Mouse (Mus musculus): ENCODE results near the gene Ak1. TPM values are rescaled to one million over a fixed set of nuclear protein-coding genes. Genes with fewer than 3 reads are reported as not detected.

The Ak1 gene
- polyA plus RNA-seq, 1 experiment from 2014 or later, result 60.6 TPM

DNA sequence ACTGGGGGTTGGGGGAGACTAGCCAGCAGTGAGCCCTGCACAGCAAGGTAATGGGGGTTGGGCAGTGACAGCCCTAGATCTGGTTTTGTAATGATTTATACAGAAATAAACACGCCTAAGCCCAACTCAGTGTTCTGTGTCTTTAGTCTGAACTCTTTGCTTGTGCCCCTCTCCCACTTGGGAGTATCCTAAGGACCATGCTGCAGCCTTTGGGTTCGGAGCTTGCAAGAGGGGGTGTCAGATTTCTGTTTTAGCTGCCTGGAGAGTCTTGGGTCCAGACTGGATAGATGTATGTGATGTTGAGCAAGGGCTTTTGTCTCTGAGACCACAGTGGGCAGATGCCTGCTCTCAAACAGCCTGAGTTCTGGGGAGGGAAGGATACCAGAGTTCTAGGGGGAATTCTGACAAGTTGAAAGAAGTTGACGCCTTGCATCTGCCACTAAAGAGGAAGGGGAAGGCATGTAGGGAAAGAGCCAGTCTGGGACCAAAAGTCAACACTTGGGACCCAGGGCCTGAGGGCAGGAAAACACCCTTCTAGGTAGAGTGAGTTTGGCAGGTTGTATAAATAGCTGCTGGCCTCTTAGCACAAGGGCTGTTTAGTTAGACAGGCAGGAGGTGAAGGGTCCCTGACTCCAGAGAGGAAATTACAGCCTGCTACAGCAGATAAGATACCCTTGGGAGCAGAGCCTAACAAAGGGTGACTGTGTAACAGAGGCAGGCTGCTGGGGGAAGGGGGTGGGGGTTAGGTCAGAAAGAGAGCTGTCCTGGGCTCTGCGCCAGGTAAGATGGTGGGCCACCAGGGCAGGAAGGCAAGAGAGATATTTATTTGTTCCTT is 659 bp upstream of the Ak1 start:
- WGBS, result 4% methylated on average over 4 of the region's 4 CpGs
- H3K36me3 ChIP-seq, result peaks cover 15% of the 10 kb centered on the region
- no peak overlapping the region for H3K4me3 ChIP-seq
- H3K27me3 ChIP-seq, result no peaks in the 10 kb centered on the region
- H3K4me1 ChIP-seq, result peaks cover 61% of the 10 kb centered on the region
- no peaks in the 10 kb centered on the region for H3K9me3 ChIP-seq
- H3K4me2 ChIP-seq, result peak overlapping the region; percentile 17
- H3K9ac ChIP-seq, result no peak overlapping the region
- peak; percentile 73 for ATAC-seq (ENCODE audit: borderline replicate concordance, extremely low read depth, low FRiP score, low TSS enrichment)
- peak overlapping the region; percentile 89 for H3K27ac ChIP-seq

DNA sequence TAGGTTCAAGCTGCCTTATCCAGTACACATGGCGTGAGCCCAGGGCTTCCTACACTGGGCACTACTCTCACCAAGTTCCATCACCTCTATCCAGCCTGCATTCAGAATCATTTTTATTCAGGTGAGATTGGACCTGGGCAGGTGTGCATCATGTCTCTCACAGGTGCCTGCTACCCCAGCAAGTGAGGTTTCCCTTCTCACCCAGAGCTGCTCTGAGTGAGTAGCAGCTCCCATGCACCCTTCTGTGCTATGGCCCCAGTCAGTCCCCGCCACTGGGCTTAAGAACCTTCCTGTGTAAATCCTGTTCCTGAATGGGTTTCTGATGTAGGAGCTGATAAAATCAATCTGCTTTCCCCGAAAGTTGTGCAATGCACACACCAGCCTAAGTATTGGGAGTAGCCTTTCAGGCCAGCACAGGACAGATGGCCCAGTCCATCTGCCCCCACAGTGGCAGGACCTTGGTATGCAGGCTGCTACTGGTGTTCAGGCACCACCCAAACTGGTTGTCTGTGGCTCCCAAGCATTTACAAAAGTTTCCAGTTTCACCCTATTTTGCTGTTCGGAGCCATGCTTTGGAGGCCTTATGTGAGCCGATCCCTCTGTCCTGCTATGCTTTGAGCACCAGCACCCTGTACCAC is 2.7 kb downstream of the Ak1 start:
- peaks cover 84% of the 10 kb centered on the region for H3K4me1 ChIP-seq
- no peak overlapping the region for H3K9ac ChIP-seq
- no peak for ATAC-seq (ENCODE audit: borderline replicate concordance, extremely low read depth, low FRiP score, low TSS enrichment)
- H3K36me3 ChIP-seq, result no peaks in the 10 kb centered on the region
- no peak overlapping the region for H3K4me2 ChIP-seq
- H3K9me3 ChIP-seq, result no peaks in the 10 kb centered on the region
- no peaks in the 10 kb centered on the region for H3K27me3 ChIP-seq
- no peak overlapping the region for H3K4me3 ChIP-seq
- 61% methylated on average over 5 of the region's 5 CpGs for WGBS
- peak overlapping the region; percentile 79 for H3K27ac ChIP-seq

DNA sequence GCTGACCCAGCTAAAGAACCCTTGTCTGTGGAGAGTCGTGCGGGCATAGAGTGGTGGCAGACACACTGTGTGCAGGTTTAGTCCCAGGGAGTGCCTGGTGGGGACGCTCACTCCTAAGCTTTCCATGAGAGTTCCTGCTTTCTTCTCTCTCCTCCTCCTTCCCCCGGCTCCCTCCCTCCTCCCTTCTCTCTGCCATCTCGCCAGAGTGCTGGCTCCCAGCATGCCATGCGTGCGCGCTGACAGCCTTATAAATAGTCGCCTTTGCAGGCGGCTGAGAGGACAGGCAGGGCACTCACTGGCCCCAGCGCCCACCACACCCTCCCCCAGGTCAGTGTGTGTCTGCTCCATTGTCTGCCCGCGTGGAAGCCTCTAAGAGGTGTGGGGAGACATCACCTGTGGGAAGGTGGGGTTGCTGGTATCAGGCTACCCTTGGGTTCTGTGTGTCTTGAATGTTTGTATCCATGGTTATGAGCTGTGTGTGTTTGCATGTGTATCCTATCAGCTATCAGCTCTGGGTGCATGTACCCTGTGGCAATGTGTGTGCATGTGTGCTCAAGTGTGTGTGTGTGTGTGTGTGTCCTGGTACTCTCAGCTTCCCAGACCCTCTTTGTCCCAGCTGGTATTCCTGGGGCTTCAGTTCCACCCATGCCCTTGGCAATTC is 3.8 kb downstream of the Ak1 start:
- peak overlapping the region; percentile 48 for H3K4me2 ChIP-seq
- peaks cover 78% of the 10 kb centered on the region for H3K4me1 ChIP-seq
- no peaks in the 10 kb centered on the region for H3K36me3 ChIP-seq
- H3K27ac ChIP-seq, result peak overlapping the region; percentile 79
- no peaks in the 10 kb centered on the region for H3K9me3 ChIP-seq
- peak overlapping the region; percentile 15 for H3K4me3 ChIP-seq
- ATAC-seq (ENCODE audit: borderline replicate concordance, extremely low read depth, low FRiP score, low TSS enrichment), result peak; percentile 16; the same call in 1 of the 2 replicates
- peak overlapping the region; percentile 29; the same call in 1 of the 2 replicates for H3K9ac ChIP-seq
- H3K27me3 ChIP-seq, result no peaks in the 10 kb centered on the region
- WGBS, result 2% methylated on average over 13 of the region's 13 CpGs

DNA sequence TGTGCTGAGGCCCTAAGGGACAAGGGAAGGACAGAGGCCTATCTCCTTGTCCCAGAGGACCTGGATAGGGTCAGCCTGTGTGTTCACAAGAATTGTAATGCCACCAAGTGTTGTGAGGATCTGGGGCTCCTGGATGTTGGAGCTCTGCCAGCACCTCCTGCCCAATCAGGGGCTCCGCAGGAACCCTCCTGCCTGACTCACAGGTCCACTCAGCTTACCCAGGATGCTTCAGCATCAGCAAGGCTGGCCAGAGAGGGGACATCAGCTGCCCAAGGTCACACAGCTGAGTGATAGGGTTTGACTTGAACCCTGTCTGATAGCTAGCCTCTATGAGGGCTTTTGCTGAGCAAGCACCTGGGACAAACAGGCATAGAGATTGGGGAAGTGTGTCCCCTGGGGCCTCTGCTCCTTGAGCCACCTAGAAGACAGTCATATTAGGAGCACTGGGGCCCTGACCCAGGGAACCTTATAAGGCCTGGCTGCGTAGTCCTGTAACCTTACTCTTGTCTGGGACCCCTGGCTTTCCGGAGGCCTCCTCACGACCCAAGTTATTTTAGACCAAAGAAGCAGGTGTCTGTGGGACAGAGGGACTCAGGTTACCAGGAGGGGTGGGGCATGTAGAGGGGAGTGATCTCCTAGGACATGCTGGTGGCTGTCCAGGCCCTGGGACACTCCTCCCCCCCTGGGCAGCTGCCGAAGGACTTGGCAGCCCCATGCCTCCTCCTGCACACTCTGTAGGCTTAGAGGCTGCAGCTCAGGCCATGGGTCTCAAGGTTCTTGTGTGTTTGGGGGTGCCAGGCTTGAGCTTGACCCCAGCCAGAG is 4.5 kb downstream of the Ak1 start:
- peaks cover 71% of the 10 kb centered on the region for H3K4me1 ChIP-seq
- WGBS, result 32% methylated on average over 5 of the region's 5 CpGs

DNA sequence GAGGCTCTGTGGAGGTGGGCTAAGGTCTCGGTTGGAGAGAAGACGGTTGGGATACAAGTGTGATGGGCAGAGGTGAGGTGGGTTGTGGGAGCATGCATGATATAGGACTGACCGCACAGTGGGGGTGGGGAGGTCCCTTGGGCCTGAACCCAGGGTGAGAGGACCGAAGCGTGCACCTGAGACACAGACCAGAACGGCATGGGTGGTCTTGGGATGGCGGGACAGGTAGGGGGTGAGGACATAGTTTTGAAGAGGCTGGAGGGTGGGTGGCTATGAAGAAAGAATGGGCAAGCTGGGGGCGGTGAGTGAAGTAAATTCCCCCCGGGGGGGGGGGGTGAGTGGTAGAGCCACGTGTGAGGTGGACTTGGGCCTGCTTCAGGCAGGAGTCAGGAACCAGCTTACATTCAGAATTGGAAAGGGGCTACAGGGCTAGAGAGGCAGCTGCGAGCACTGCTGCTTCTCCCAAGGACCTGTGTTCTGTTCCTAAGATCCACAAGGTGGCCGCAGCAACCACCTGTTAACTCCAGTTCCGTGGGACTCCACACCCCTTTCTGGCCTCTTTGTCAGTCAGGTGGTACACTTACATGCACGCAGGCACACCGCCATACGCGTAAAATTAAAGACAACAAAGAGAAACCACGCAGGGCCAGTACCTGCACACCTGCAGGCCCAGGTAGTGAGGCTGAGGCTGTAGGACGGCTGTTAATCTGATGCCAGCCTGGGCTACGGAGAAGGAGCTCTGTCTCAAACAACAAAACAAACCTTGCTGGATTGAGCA is 5.9 kb downstream of the Ak1 start:
- H3K9ac ChIP-seq, result no peak overlapping the region
- peaks cover 63% of the 10 kb centered on the region for H3K4me1 ChIP-seq
- H3K36me3 ChIP-seq, result no peaks in the 10 kb centered on the region
- no peaks in the 10 kb centered on the region for H3K27me3 ChIP-seq
- no peaks in the 10 kb centered on the region for H3K9me3 ChIP-seq
- 54% methylated on average over 19 of the region's 20 CpGs for WGBS
- no peak overlapping the region for H3K4me2 ChIP-seq
- no peak overlapping the region for H3K4me3 ChIP-seq
- H3K27ac ChIP-seq, result peak overlapping the region; percentile 85
- no peak for ATAC-seq (ENCODE audit: borderline replicate concordance, extremely low read depth, low FRiP score, low TSS enrichment)

More for the DNA sequence above, 4.5 kb downstream of the Ak1 start:
- ATAC-seq (ENCODE audit: borderline replicate concordance, extremely low read depth, low FRiP score, low TSS enrichment), result no peak; the same call in 1 of the 2 replicates
- H3K27me3 ChIP-seq, result no peaks in the 10 kb centered on the region
- H3K4me3 ChIP-seq, result no peak overlapping the region
- H3K9ac ChIP-seq, result no peak overlapping the region
- peak overlapping the region; percentile 79 for H3K27ac ChIP-seq
- H3K4me2 ChIP-seq, result peak overlapping the region; percentile 48
- no peaks in the 10 kb centered on the region for H3K36me3 ChIP-seq
- no peaks in the 10 kb centered on the region for H3K9me3 ChIP-seq

DNA sequence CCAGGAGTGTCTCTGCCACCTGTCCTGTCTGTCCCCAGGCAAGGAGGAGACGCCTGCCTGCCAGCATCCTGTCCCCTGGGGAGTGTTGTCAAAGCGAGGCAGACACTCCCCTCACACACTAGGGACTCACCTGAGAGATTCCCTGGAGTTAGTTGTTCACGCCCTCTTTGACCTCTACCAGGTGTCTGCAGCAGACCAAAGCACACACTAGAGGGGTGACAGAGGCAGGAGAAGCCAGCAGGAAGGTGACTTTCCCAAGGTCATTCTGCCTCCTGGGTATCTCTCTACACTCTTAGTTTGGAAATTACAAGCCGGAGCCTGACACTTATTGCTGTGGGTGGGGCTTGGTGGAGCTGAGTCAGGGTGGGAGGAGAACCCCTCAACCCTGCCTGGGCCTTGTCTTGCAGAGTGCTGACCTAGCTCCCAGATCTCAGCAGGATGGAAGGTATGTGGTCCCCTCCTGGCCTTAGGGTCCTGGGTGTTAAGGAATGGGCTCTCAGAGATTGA is 6.5 kb downstream of the Ak1 start:
- no peak overlapping the region for H3K4me3 ChIP-seq
- 61% methylated on average over 4 of the region's 4 CpGs for WGBS
- no peaks in the 10 kb centered on the region for H3K36me3 ChIP-seq
- no peak overlapping the region for H3K9ac ChIP-seq
- no peak for ATAC-seq (ENCODE audit: borderline replicate concordance, extremely low read depth, low FRiP score, low TSS enrichment)
- peak overlapping the region; percentile 85 for H3K27ac ChIP-seq
- H3K9me3 ChIP-seq, result no peaks in the 10 kb centered on the region
- H3K4me1 ChIP-seq, result peaks cover 63% of the 10 kb centered on the region
- peak overlapping the region; percentile 42 for H3K4me2 ChIP-seq
- no peaks in the 10 kb centered on the region for H3K27me3 ChIP-seq

DNA sequence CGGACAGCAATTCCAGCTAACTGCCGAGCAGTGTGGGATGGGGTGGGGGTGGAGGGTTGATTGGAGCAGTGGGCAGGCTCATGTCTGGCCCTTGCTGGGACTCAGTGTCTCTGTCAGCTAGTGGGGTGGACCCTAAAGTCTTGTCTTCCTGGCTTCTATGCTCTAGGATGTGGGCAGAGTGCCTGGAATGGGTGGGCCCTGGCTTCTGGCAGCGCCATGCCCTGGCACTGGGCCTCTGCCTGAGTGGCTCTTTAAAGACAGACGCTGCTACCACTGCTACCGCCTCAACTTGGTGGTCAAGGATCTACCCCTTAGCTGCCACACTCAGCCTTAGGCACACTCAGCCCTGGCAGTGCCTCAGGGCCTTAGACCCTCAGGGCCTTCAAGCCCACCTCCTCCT is 7.2 kb downstream of the Ak1 start:
- H3K4me1 ChIP-seq, result peaks cover 69% of the 10 kb centered on the region
- peak overlapping the region; percentile 42 for H3K4me2 ChIP-seq
- no peaks in the 10 kb centered on the region for H3K27me3 ChIP-seq
- H3K27ac ChIP-seq, result peak overlapping the region; percentile 85
- no peaks in the 10 kb centered on the region for H3K36me3 ChIP-seq
- no peak overlapping the region for H3K4me3 ChIP-seq
- no peaks in the 10 kb centered on the region for H3K9me3 ChIP-seq
- H3K9ac ChIP-seq, result no peak overlapping the region
- 13% methylated on average over 5 of the region's 5 CpGs for WGBS
- ATAC-seq (ENCODE audit: borderline replicate concordance, extremely low read depth, low FRiP score, low TSS enrichment), result peak; percentile 43

DNA sequence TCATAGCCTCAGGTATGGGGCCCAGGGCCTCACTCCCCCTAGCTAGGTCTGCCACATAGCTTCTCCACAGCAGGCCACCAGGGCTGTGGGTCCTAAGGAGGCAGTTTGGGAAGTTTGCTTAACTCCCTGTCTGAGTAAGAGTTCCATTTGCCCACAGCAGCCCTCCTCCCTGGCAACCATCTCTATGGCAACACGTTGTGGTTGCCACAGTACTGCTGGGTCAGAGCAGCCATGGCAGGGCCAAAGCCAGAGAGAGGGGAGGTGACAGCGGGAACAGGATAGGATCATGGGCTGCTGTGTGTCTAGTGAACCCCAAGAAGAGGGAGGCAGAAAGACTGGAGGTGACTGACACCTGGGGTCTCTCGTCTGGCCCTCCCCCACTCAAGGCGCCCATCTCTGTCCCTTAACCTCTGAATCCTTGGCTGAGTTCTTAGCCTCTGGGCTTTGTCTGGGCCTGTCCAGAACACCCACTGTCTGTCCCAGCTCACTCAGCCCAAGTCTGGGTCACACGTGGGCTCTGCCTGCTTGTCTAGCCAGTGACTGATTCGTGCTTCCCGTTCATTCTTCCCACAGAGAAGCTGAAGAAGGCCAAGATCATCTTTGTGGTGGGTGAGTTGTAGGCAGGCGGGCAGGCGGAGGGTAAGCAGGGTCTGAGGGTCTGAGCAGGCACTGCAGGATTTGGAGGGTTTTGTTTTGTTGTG is 7.9 kb downstream of the Ak1 start:
- Histone ChIP-seq H3K4me2 (peak overlapping the region; percentile 42), H3K27me3 (no peaks in the 10 kb centered on the region), H3K27ac (peak overlapping the region; percentile 85), H3K9ac (no peak overlapping the region), H3K36me3 (no peaks in the 10 kb centered on the region), H3K9me3 (no peaks in the 10 kb centered on the region), H3K4me1 (peaks cover 66% of the 10 kb centered on the region), H3K4me3 (no peak overlapping the region)
- WGBS, result 46% methylated on average over 9 of the region's 9 CpGs
- ATAC-seq (ENCODE audit: borderline replicate concordance, extremely low read depth, low FRiP score, low TSS enrichment), result peak; percentile 23; the same call in 1 of the 2 replicates

DNA sequence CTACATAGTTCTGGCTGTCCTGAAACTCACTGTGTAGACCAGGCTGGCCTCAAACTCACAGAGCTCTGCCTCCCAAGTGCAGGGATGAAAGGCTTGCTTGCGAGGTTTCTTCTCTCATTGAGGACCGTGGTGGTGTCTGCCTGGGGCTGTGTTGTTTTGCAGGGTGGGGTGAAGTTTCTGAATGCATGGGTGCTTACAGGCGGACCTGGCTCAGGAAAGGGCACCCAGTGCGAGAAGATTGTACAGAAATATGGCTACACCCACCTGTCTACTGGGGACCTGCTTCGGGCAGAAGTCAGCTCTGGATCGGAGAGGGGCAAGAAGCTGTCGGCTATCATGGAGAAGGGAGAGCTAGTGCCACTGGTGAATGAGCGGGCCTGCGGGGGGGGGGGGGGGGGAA is 8.5 kb downstream of the Ak1 start:
- H3K36me3 ChIP-seq, result no peaks in the 10 kb centered on the region
- H3K9ac ChIP-seq, result no peak overlapping the region
- H3K4me1 ChIP-seq, result peaks cover 60% of the 10 kb centered on the region
- H3K27me3 ChIP-seq, result no peaks in the 10 kb centered on the region
- no peak overlapping the region for H3K4me2 ChIP-seq
- H3K9me3 ChIP-seq, result no peaks in the 10 kb centered on the region
- 79% methylated on average over 8 of the region's 9 CpGs for WGBS
- ATAC-seq (ENCODE audit: borderline replicate concordance, extremely low read depth, low FRiP score, low TSS enrichment), result no peak
- 0 out of 2 replicates have a peak overlapping the region, but pooled peaks have one; percentile 85 for H3K27ac ChIP-seq
- no peak overlapping the region for H3K4me3 ChIP-seq

DNA sequence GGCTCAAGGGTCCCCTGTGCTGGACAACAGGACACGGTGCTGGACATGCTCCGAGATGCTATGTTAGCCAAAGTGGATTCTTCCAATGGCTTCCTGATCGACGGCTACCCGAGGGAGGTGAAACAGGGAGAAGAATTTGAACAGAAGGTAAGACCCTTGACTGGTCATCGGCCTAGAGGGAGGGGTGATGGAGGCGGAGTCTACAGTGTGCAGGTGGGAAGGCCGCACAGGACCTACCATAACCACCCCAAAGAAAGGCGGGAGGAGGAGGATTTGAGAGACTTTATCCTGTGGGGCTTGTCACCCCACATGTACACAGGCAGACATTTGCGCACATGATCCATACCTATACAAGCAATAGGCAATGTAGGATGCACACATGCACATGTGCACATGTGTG is 9.5 kb downstream of the Ak1 start:
- Histone ChIP-seq H3K9me3 (no peaks in the 10 kb centered on the region), H3K4me1 (peaks cover 50% of the 10 kb centered on the region), H3K27ac (no peak overlapping the region), H3K4me2 (no peak overlapping the region), H3K36me3 (no peaks in the 10 kb centered on the region), H3K9ac (no peak overlapping the region), H3K27me3 (no peaks in the 10 kb centered on the region), H3K4me3 (no peak overlapping the region)
- 78% methylated on average over 10 of the region's 10 CpGs for WGBS
- no peak for ATAC-seq (ENCODE audit: borderline replicate concordance, extremely low read depth, low FRiP score, low TSS enrichment)

Data from lung, embryonic 15.5 days (tissue).